Mouse (Mus musculus) gastrocnemius, adult 18-20 months (tissue): ENCODE data around the gene Qk. TPM values are rescaled to one million over a fixed set of nuclear protein-coding genes. Genes with fewer than 3 reads are reported as not detected.

Source experiments
- DNase-seq: peaks from one replicate; pipeline ENCODE4 v3.0.0; 2021; ENCODE audit warnings: low spot score
- long read RNA-seq, 2 experiments: library from polyadenylated mRNA; stranded (forward); transcript quantifications; one replicate each; pipeline ENCODE4 v2.0.0; 2021
- total RNA-seq, 2 experiments: library from RNA; stranded (reverse); gene quantifications; 2 replicates each; pipeline ENCODE4 v1.2.3; 2021

The Qk gene
- 100 to 1,000 TPM; 274 to 325 TPM for total RNA-seq
- long read RNA-seq, experiment 1, full-length matches to known transcripts: 38 of 221 reads
- long read RNA-seq, experiment 1, partial matches to known transcripts: 7 of 221 reads
- long read RNA-seq, experiment 1, other reads (novel, unspliced or antisense): 176 of 221 reads
- long read RNA-seq, experiment 2, full-length matches to known transcripts: 30 of 246 reads
- long read RNA-seq, experiment 2, partial matches to known transcripts: 7 of 246 reads
- long read RNA-seq, experiment 2, other reads (novel, unspliced or antisense): 209 of 246 reads

- peak; percentile 94 for DNase-seq
Observed at GRCm38 (mm10) chr17:10319685-10320455, at the start of gene Qk. Qk (minus strand) TSS chr17:10319854.

GRCm38 (mm10) chr17:10367044-10367443 lies 47.4 kb upstream of the Qk start:
- DNase-seq: no peak

- DNase-seq: no peak
Observed at GRCm38 (mm10) chr17:10366577-10366976, 46.9 kb upstream of the Qk start.

GRCm38 (mm10) chr17:10365501-10366482 lies 46.1 kb upstream of the Qk start:
- DNase-seq: no peak

- DNase-seq: no peak
Observed at GRCm38 (mm10) chr17:10363151-10363550, 43.5 kb upstream of the Qk start.

GRCm38 (mm10) chr17:10361882-10362291 lies 42.2 kb upstream of the Qk start:
- no peak for DNase-seq

- DNase-seq: no peak
Observed at GRCm38 (mm10) chr17:10360738-10361137, 41.1 kb upstream of the Qk start.

GRCm38 (mm10) chr17:10359466-10359865 lies 39.8 kb upstream of the Qk start:
- DNase-seq: no peak

GRCm38 (mm10) chr17:10357348-10357747 lies 37.7 kb upstream of the Qk start:
- no peak for DNase-seq

- DNase-seq: no peak
Observed at GRCm38 (mm10) chr17:10356294-10356693, 36.6 kb upstream of the Qk start.

- DNase-seq: no peak
Observed at GRCm38 (mm10) chr17:10355746-10356145, 36.1 kb upstream of the Qk start.

GRCm38 (mm10) chr17:10338286-10338685 lies 18.6 kb upstream of the Qk start:
- no peak for DNase-seq

- DNase-seq: no peak
Observed at GRCm38 (mm10) chr17:10336558-10336957, 16.9 kb upstream of the Qk start.

- DNase-seq: no peak
Observed at GRCm38 (mm10) chr17:10335809-10336499, 16.3 kb upstream of the Qk start.

GRCm38 (mm10) chr17:10334957-10335690 lies 15.5 kb upstream of the Qk start:
- DNase-seq: peak; percentile 61

- no peak for DNase-seq
Observed at GRCm38 (mm10) chr17:10334481-10334880, 14.8 kb upstream of the Qk start.

GRCm38 (mm10) chr17:10333321-10333720 lies 13.7 kb upstream of the Qk start:
- DNase-seq: no peak

- no peak for DNase-seq
Observed at GRCm38 (mm10) chr17:10332127-10332526, 12.5 kb upstream of the Qk start.

GRCm38 (mm10) chr17:10329461-10329860 lies 9.8 kb upstream of the Qk start:
- no peak for DNase-seq

GRCm38 (mm10) chr17:10328544-10329100 lies 9.0 kb upstream of the Qk start:
- DNase-seq: no peak
